In the genomic region with DNA sequence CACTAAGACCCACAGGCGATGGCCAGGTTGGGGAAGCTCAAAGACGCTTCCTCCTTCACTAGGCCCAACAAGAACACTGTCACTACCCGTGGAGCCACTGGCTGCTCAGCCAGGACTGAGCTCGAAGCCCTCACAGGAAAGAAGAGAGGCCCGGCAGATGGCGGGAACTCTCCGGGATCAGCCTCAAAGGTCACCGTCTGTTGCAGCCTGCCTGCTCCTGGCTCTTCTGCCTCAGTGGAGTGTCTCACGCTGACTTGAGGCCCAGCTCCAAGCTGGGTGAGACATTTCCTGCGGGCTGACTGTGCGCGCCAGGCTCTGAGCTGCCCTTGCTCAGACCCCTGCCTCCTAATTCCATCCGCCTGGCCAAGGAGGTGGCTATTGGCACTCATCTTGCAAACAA, we compare ENCODE assay signal across 23 mouse cellular contexts. TPM values are rescaled to one million over a fixed set of nuclear protein-coding genes. Genes with fewer than 3 reads are reported as not detected.
A peak's percentile ranks its signal among the peaks of the same experiment; 100 is the strongest.
DNase-seq lines count a peak whose midpoint lies in the region; ATAC-seq and TF ChIP-seq lines count a peak whose summit lies in the region.
"Had no signal": no experiment of that assay in that cellular context is flagged by ENCODE, and none has a peak within 500 bp of the region (broad histone marks: within the 10 kb centered on the region; RNA-seq: fewer than 3 reads in every experiment).

No protein-coding gene starts in this region.

- no peaks in the 10 kb centered on the region for H3K36me3 ChIP-seq in midbrain, embryonic 10.5 days
- no peaks in the 10 kb centered on the region for H3K36me3 ChIP-seq in midbrain, embryonic 15.5 days (replicated peaks)
- H3K36me3 ChIP-seq: embryonic facial prominence, embryonic 15.5 days; heart, embryonic 10.5 days; hindbrain, embryonic 15.5 days; neural tube, embryonic 12.5 days had no signal

- H3K4me1 ChIP-seq in midbrain, embryonic 10.5 days, result peaks cover 77% of the 10 kb centered on the region
- peaks cover 39% of the 10 kb centered on the region for H3K4me1 ChIP-seq in midbrain, embryonic 15.5 days

- peaks cover 17% of the 10 kb centered on the region for H3K27me3 ChIP-seq in midbrain, embryonic 10.5 days (ENCODE audit: low read depth, poor library complexity, severe bottlenecking)
- no peaks in the 10 kb centered on the region for H3K27me3 ChIP-seq in midbrain, embryonic 15.5 days (replicated peaks)
- H3K27me3 ChIP-seq: hindbrain, embryonic 15.5 days had no signal

- H3K9ac ChIP-seq in midbrain, embryonic 15.5 days, result no peak overlapping the region
- H3K9ac ChIP-seq: embryonic facial prominence, embryonic 15.5 days; hindbrain, embryonic 15.5 days; liver, postnatal 0 days; neural tube, embryonic 12.5 days had no signal

- TF ChIP-seq CTCF in gastrocnemius, adult 2 months (IDR thresholded peaks at IDR 0.05), result no peak

- H3K27ac ChIP-seq in midbrain, embryonic 10.5 days (replicated peaks), result peak overlapping the region; percentile 95
- H3K27ac ChIP-seq in midbrain, embryonic 15.5 days, result no peak overlapping the region
- no peak overlapping the region for H3K27ac ChIP-seq in gastrocnemius, adult 2 months
- H3K27ac ChIP-seq: embryonic facial prominence, embryonic 15.5 days; heart, embryonic 10.5 days; hindbrain, embryonic 15.5 days; neural tube, embryonic 12.5 days had no signal

- H3K9me3 ChIP-seq in midbrain, embryonic 10.5 days (replicated peaks), result no peaks in the 10 kb centered on the region
- H3K9me3 ChIP-seq in midbrain, embryonic 15.5 days, result no peaks in the 10 kb centered on the region
- H3K9me3 ChIP-seq: embryonic facial prominence, embryonic 15.5 days; heart, embryonic 10.5 days; hindbrain, embryonic 15.5 days; neural tube, embryonic 12.5 days had no signal

- WGBS in midbrain, embryonic 10.5 days, result 80% methylated on average over 13 of the region's 13 CpGs
- WGBS in midbrain, embryonic 15.5 days, result 76% methylated on average over 13 of the region's 13 CpGs

- no peak for DNase-seq in midbrain, embryonic 10.5 days (ENCODE audit: low spot score)
- DNase-seq in cerebellum, postnatal 10 days, result peak; percentile 89 to 94
- DNase-seq in gastrocnemius, adult 2 months, result no peak
- no peak for DNase-seq in urinary bladder, postnatal 14 days (ENCODE audit: low spot score)
- DNase-seq in thymus, postnatal 10 days (ENCODE audit: low spot score in 2 of 2), result no peak
- DNase-seq: gastrocnemius, postnatal 25 days; heart, postnatal 10 days; kidney, adult 11 months; kidney, postnatal 14 days; layer of hippocampus, adult 9-11 months; liver; liver, postnatal 0 days; lung, postnatal 14 days; right cerebral cortex, postnatal 25 days; thymus, postnatal 36 days had no signal

- ATAC-seq in midbrain, embryonic 15.5 days (replicated peaks), result no peak
- peak; percentile 80 for ATAC-seq in cerebellum, adult (ENCODE audit: insufficient number of reproducible peaks, low FRiP score, low TSS enrichment)
- ATAC-seq: liver, postnatal 0 days had no signal

- intact Hi-C loops in gastrocnemius, adult 2 months (cut with DNase I), result no loop called here

- H3K4me3 ChIP-seq in midbrain, embryonic 10.5 days, result no peak overlapping the region
- no peak overlapping the region for H3K4me3 ChIP-seq in midbrain, embryonic 15.5 days
- H3K4me3 ChIP-seq in gastrocnemius, adult 2 months, result no peak overlapping the region
- H3K4me3 ChIP-seq: embryonic facial prominence, embryonic 15.5 days; heart, embryonic 10.5 days; hindbrain, embryonic 15.5 days; neural tube, embryonic 12.5 days had no signal

- H3K4me2 ChIP-seq in midbrain, embryonic 15.5 days, result no peak overlapping the region
- H3K4me2 ChIP-seq: embryonic facial prominence, embryonic 15.5 days; hindbrain, embryonic 15.5 days; neural tube, embryonic 12.5 days had no signal

RNA-seq across cellular contexts. Expression of a gene that starts 22.1 kb away (rescaled TPM):
- polyA plus RNA-seq in midbrain, embryonic 10.5 days (2016; fragmentation: Nextera tagmentation; extraction: Ambion mirVana), result 2.8 and 3.5 TPM in 2 replicates
- polyA plus RNA-seq in midbrain, embryonic 15.5 days (2015; fragmentation: Nextera tagmentation; extraction: Ambion mirVana), result 10.7 and 10.9 TPM in 2 replicates
- not detected for total RNA-seq in gastrocnemius, adult 2 months (2021)
- total RNA-seq: monocyte, adult 5-6 weeks had no signal
- polyA plus RNA-seq: C2C12; liver, postnatal 0 days had no signal

RNA-seq across cellular contexts. Expression of a gene that starts 57.2 kb away (rescaled TPM):
- polyA plus RNA-seq in midbrain, embryonic 10.5 days (2016; fragmentation: Nextera tagmentation; extraction: Ambion mirVana), result 620 and 831 TPM in 2 replicates
- polyA plus RNA-seq in midbrain, embryonic 15.5 days (2015; fragmentation: Nextera tagmentation; extraction: Ambion mirVana), result 138 and 141 TPM in 2 replicates
- 10 to 100 TPM; 29.6 to 34.1 TPM for total RNA-seq in gastrocnemius, adult 2 months (2021)

Comparison
In these comparisons a context has a peak if more than half of its experiments do, and no peak if none do; other contexts are left out.
1. DNase-seq: peak in cerebellum, postnatal 10 days (2 of 2); none in midbrain, embryonic 10.5 days (single experiment), gastrocnemius, adult 2 months (single experiment), urinary bladder, postnatal 14 days (single experiment) and thymus, postnatal 10 days (0 of 2).